Mouse (Mus musculus) forebrain, embryonic 10.5 days (tissue): ENCODE data around the gene Kif20b. TPM values are rescaled to one million over a fixed set of nuclear protein-coding genes. Genes with fewer than 3 reads are reported as not detected.

Source experiments
- DNase-seq: peaks from one replicate; pipeline ENCODE4 v3.0.0-alpha.2; 2017; ENCODE audit warnings: low spot score; ENCODE audit errors: extremely low spot score
- H3K27ac ChIP-seq: fragments of 300-500 bp; sonication (generic); 2 replicates; pipeline ENCODE4 v1.5.1; 2016; ENCODE audit warnings: mild to moderate bottlenecking
- H3K27me3 ChIP-seq: fragments of 300-500 bp; sonication (generic); 2 replicates; pipeline ENCODE4 v1.6.1; 2016; ENCODE audit warnings: mild to moderate bottlenecking; ENCODE audit not compliant: poor library complexity, severe bottlenecking
- H3K36me3 ChIP-seq: fragments of 300-500 bp; sonication (generic); replicated peaks from 2 replicates; pipeline ENCODE4 v1.6.1; 2016; ENCODE audit warnings: mild to moderate bottlenecking, moderate library complexity
- H3K4me1 ChIP-seq: fragments of 300-500 bp; sonication (generic); 2 replicates; pipeline ENCODE4 v1.6.1; 2016
- H3K4me3 ChIP-seq: fragments of 300-500 bp; sonication (generic); 2 replicates; pipeline ENCODE4 v1.5.1; 2016; ENCODE audit warnings: mild to moderate bottlenecking, moderate library complexity
- H3K9me3 ChIP-seq: fragments of 300-500 bp; sonication (generic); 2 replicates; pipeline ENCODE4 v1.6.1; 2016; ENCODE audit warnings: mild to moderate bottlenecking, moderate library complexity
- WGBS: fragments of 180-500 bp; shearing (Covaris S2); methylation state at CpG from one replicate; pipeline ENCODE4 v1.1.7; 2016; 5-methylcytosine and 5-hydroxymethylcytosine counted together
- polyA plus RNA-seq: library from polyadenylated mRNA; unstranded; fragments of >200 nt; fragmentation: Nextera tagmentation; extraction: Ambion mirVana; gene quantifications from 2 replicates; pipeline ENCODE4 v1.2.1, GENCODE M21; 2016

Gene Kif20b
- polyA plus RNA-seq, 1 experiment from 2014 or later = 92.3 TPM

DNA sequence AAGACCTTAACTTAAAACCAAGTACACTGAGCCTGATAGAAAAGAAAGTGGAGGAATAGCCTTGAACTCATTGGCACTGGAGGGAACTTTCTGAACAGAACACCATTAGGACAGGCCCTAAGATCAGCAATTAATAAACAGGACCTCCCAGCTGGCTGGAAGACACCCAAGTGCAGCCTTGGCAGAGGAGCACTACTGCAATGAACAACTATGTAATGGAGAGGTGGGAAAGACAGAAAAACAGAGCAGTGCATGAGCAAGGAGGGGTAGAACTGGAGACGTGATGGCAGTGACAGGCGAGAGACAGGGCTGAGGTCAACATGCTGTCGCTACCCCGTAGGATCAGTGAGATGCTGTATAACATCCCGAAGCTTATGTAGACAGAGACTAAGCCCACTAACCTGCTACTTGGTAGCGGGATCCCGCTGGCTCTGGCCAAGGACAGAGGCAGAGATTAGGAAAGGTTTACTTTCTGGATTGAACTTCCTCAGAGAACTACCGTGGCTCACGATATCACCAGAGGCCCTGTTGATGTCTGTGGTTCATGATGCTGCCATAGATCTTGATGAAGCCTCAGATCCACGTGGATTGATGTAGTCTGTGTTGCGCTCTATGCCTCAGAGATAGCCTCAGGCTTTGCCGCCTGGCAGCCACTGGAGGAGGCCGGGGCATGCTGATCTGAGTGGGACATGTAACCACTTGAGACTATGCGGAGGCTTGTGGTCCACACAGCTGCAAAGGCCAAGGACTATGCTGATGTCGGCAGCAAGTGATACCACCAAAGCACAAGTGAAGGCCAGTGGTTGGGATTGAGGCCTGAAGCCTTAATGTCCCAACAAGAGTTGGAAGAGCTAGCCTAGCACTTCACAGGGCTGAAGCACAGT is 24.8 kb upstream of the Kif20b start:
- DNase-seq = no peak
- H3K27ac ChIP-seq = no peak overlapping the region
- H3K4me3 ChIP-seq = no peak overlapping the region
- H3K36me3 ChIP-seq = no peaks in the 10 kb centered on the region
- no peaks in the 10 kb centered on the region for H3K4me1 ChIP-seq
- H3K9me3 ChIP-seq = no peaks in the 10 kb centered on the region
- WGBS = 91% methylated on average over 15 of the region's 15 CpGs
- H3K27me3 ChIP-seq = no peaks in the 10 kb centered on the region

- Histone ChIP-seq H3K27me3 (no peaks in the 10 kb centered on the region), H3K4me1 (no peaks in the 10 kb centered on the region), H3K36me3 (no peaks in the 10 kb centered on the region), H3K4me3 (no peak overlapping the region), H3K27ac (no peak overlapping the region), H3K9me3 (no peaks in the 10 kb centered on the region)
- DNase-seq = no peak
- WGBS = 89% methylated on average over 4 of the region's 4 CpGs
These were observed 23.2 kb upstream of the Kif20b start for GRCm38 (mm10) chr19:34898941-34899340.

- Histone ChIP-seq H3K27ac (no peak overlapping the region), H3K36me3 (no peaks in the 10 kb centered on the region), H3K4me1 (no peaks in the 10 kb centered on the region), H3K27me3 (no peaks in the 10 kb centered on the region), H3K9me3 (no peaks in the 10 kb centered on the region), H3K4me3 (no peak overlapping the region)
- WGBS = 94% methylated on average over 7 of the region's 7 CpGs
- DNase-seq = no peak
These were observed 20.9 kb upstream of the Kif20b start for GRCm38 (mm10) chr19:34901266-34901665.

DNA sequence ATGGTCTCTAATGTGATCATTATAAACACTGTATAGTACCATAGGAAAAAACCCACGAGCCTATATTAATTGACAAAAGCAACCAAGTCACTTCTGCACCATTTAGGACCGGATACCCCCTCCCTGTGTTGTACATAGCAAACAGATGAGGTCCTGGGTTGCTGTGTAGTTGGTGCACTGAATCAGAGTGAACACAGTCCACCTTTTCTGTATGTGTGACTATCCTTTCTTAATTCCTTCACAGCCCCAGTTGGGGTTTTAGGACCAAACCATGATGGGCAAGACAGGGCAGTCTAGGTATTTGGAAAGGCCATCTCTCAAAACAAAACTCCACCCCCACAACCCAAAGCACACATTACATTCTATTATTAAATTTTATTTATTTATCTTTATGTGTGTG is 20.4 kb upstream of the Kif20b start:
- Histone ChIP-seq H3K9me3 (no peaks in the 10 kb centered on the region), H3K27me3 (no peaks in the 10 kb centered on the region), H3K27ac (no peak overlapping the region), H3K36me3 (no peaks in the 10 kb centered on the region), H3K4me1 (no peaks in the 10 kb centered on the region), H3K4me3 (no peak overlapping the region)
- WGBS = 85% methylated on average over 2 of the region's 2 CpGs
- DNase-seq = no peak

- WGBS = 80% methylated on average over 5 of the region's 5 CpGs
- H3K4me1 ChIP-seq = peaks cover 11% of the 10 kb centered on the region
These were observed 18.1 kb upstream of the Kif20b start for GRCm38 (mm10) chr19:34904032-34904431.

GRCm38 (mm10) chr19:34905424-34905823 is 16.7 kb upstream of the Kif20b start:
- H3K27me3 ChIP-seq = no peaks in the 10 kb centered on the region
- no peaks in the 10 kb centered on the region for H3K36me3 ChIP-seq
- no peak overlapping the region for H3K27ac ChIP-seq
- no peak for DNase-seq
- H3K4me1 ChIP-seq = peaks cover 11% of the 10 kb centered on the region
- H3K9me3 ChIP-seq = no peaks in the 10 kb centered on the region
- WGBS = 97% methylated on average over 7 of the region's 7 CpGs
- H3K4me3 ChIP-seq = no peak overlapping the region

More at GRCm38 (mm10) chr19:34904032-34904431, 18.1 kb upstream of the Kif20b start:
- H3K27ac ChIP-seq = no peak overlapping the region
- no peaks in the 10 kb centered on the region for H3K9me3 ChIP-seq
- no peak for DNase-seq
- no peak overlapping the region for H3K4me3 ChIP-seq
- H3K36me3 ChIP-seq = no peaks in the 10 kb centered on the region
- no peaks in the 10 kb centered on the region for H3K27me3 ChIP-seq

DNA sequence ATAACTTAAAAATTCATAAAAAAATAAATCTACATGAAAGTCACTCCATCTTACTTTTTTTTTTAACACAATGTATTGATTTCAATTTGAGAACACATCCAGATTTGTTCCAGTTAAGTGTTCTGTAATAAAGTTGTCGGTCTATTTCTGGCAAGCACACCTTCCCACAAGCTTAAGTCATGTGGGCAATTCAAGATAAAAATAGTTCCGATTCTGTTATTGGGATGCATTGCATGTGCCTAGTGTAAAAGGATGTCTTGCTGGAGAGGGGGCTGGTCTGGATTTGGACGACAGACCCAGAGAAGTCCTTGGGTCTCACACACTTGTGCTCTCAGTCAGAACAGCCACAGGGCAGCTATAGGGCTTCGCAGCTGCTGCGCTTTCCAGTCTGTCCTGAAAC is 15.4 kb upstream of the Kif20b start:
- 81% methylated on average over 5 of the region's 5 CpGs for WGBS
- peaks cover 11% of the 10 kb centered on the region for H3K4me1 ChIP-seq
- DNase-seq = no peak
- no peaks in the 10 kb centered on the region for H3K9me3 ChIP-seq
- H3K27ac ChIP-seq = no peak overlapping the region
- H3K27me3 ChIP-seq = no peaks in the 10 kb centered on the region
- H3K36me3 ChIP-seq = no peaks in the 10 kb centered on the region
- H3K4me3 ChIP-seq = no peak overlapping the region

- H3K27ac ChIP-seq = no peak overlapping the region
- no peaks in the 10 kb centered on the region for H3K36me3 ChIP-seq
- H3K27me3 ChIP-seq = no peaks in the 10 kb centered on the region
- no peak for DNase-seq
- H3K4me1 ChIP-seq = peaks cover 11% of the 10 kb centered on the region
- no peaks in the 10 kb centered on the region for H3K9me3 ChIP-seq
- no peak overlapping the region for H3K4me3 ChIP-seq
These were observed 9.8 kb upstream of the Kif20b start for GRCm38 (mm10) chr19:34912366-34912765.

GRCm38 (mm10) chr19:34920066-34920465 is 2.1 kb upstream of the Kif20b start:
- H3K4me1 ChIP-seq = peaks cover 8% of the 10 kb centered on the region
- no peaks in the 10 kb centered on the region for H3K27me3 ChIP-seq
- no peak overlapping the region for H3K4me3 ChIP-seq
- no peak overlapping the region for H3K27ac ChIP-seq
- no peak for DNase-seq
- H3K36me3 ChIP-seq = peaks cover 10% of the 10 kb centered on the region
- no peaks in the 10 kb centered on the region for H3K9me3 ChIP-seq
- WGBS = 92% methylated on average over 4 of the region's 4 CpGs

DNA sequence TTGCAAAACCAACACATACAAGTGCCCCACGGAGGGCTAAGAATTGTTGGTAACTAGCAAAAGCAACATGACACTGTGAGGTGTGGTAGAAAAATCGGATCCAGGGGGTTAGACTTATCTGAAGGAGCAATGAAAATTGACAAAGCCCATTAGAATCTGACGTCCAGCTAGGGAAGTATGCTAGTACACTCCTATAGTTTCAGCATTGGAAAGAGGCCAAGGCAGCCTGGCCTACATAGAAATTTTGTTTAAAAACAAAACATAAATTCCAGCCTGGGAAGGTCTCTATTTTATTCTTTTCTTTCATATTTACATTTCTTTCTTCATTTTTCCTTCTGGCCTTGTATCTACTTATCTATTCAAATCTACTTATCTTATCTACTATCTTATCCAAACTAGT is 1.6 kb upstream of the Kif20b start:
- no peak overlapping the region for H3K4me3 ChIP-seq
- 86% methylated on average over 3 of the region's 3 CpGs for WGBS

DNA sequence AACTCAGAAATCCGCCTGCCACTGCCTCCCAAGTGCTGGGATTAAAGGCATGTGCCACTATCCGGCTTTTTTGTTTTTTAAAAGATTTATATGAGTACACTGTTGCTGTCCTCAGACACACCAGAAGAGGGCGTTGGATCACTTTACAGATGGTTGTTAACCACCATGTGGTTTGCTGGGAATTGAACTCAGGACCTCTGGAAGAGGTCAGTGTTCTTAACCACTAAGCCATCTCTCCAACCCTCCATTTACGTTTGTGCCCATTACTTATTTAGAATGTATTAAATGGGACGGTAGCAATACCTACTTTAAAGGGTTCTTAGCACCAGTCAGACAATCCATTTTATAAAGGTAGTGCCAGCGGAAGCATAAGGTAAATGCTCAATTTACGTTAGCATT is 909 bp upstream of the Kif20b start:
- 20% methylated on average over 7 of the region's 7 CpGs for WGBS
- Histone ChIP-seq H3K4me3 (peak overlapping the region; percentile 87), H3K27me3 (no peaks in the 10 kb centered on the region), H3K9me3 (no peaks in the 10 kb centered on the region), H3K27ac (peak overlapping the region; percentile 94; the same call in 1 of the 2 replicates), H3K4me1 (peaks cover 8% of the 10 kb centered on the region), H3K36me3 (peaks cover 19% of the 10 kb centered on the region)
- DNase-seq = no peak

More for the DNA sequence above, 1.6 kb upstream of the Kif20b start:
- Histone ChIP-seq H3K36me3 (peaks cover 15% of the 10 kb centered on the region), H3K9me3 (no peaks in the 10 kb centered on the region), H3K27ac (no peak overlapping the region), H3K4me1 (peaks cover 8% of the 10 kb centered on the region), H3K27me3 (no peaks in the 10 kb centered on the region)
- no peak for DNase-seq

DNA sequence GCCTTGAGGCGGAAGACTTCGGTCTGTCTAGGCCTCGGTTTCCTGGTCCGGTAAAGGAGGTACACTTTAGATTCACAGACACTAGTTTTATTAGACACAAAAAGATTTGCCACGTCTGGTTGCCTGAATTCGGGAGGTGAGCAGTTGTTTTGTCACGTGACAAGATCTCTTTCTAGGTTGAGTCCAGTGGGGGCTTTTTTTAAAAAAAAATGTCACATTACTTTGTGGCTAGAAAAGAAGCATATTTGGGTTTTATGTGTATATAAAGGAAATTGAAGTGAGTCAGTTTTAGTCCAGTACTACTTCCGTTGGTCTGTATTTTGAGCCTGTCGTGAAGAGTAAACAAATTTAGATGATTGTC is 422 bp downstream of the Kif20b start:
- Histone ChIP-seq H3K4me3 (peak overlapping the region; percentile 87), H3K27ac (peak overlapping the region; percentile 94), H3K36me3 (peaks cover 31% of the 10 kb centered on the region), H3K27me3 (no peaks in the 10 kb centered on the region), H3K9me3 (no peaks in the 10 kb centered on the region), H3K4me1 (peaks cover 8% of the 10 kb centered on the region)
- under 1% methylated on average over 9 of the region's 9 CpGs for whole genome bisulfite sequencing
- DNase-seq = no peak

GRCm38 (mm10) chr19:34947206-34947605 is 25.0 kb downstream of the Kif20b start:
- no peaks in the 10 kb centered on the region for H3K4me1 ChIP-seq
- peaks cover 96% of the 10 kb centered on the region for H3K36me3 ChIP-seq
- no peak for DNase-seq
- no peak overlapping the region for H3K27ac ChIP-seq
- H3K9me3 ChIP-seq = no peaks in the 10 kb centered on the region
- H3K27me3 ChIP-seq = no peaks in the 10 kb centered on the region
- WGBS = 92% methylated on average over 1 of the region's 1 CpGs
- no peak overlapping the region for H3K4me3 ChIP-seq
